23 mouse cellular contexts compared by ENCODE assay signal in the genomic region with DNA sequence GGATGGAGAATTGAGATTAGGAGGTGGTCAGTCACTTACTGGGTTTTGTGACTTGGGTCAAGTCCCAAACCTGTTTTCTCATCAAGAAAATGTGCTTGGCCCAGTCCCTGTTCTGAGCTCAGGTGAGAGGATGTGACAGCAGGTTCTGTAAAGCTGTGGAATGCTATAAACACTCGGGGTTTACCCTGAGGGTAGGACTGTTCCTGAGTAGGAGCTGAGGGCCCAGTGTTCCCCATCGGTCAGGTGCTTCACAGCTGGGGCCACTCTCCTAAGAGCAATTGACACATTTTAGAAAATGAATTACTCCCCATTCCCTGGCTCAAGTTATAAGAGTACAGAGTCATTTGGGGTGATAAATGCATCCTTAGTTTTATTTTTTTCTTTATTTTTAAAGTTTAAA. TPM values are rescaled to one million over a fixed set of nuclear protein-coding genes. Genes with fewer than 3 reads are reported as not detected.
DNase-seq lines count a peak whose midpoint lies in the region; ATAC-seq and TF ChIP-seq lines count a peak whose summit lies in the region.
"Had no signal": no experiment of that assay in that cellular context is flagged by ENCODE, and none has a peak within 500 bp of the region (broad histone marks: within the 10 kb centered on the region; RNA-seq: fewer than 3 reads in every experiment).

No protein-coding gene starts in this region.

- 0 out of 2 replicates have a peak overlapping the region, but pooled peaks have one; percentile 16 for H3K27ac ChIP-seq in liver, adult 2 months (replicated peaks; ENCODE audit: insufficient read depth, low read depth, low read length)
- H3K27ac ChIP-seq in liver, embryonic 11.5 days (ENCODE audit: low read depth, low read length), result no peak overlapping the region
- H3K27ac ChIP-seq: embryonic facial prominence, embryonic 10.5 days; embryonic facial prominence, embryonic 12.5 days; forebrain, embryonic 13.5 days; forebrain, embryonic 15.5 days had no signal

- no peak for TF ChIP-seq CTCF in liver, adult 2 months (IDR thresholded peaks at IDR 0.05; ENCODE audit: low read depth, low read length)

- WGBS in liver, adult 2 months, result 86% methylated on average over 2 of the region's 2 CpGs
- 70% methylated on average over 2 of the region's 2 CpGs for WGBS in liver, embryonic 11.5 days

- TF ChIP-seq POLR2A in liver, adult 2 months (IDR thresholded peaks at IDR 0.05; ENCODE audit: extremely low read depth, insufficient read depth, low read length), result no peak

- peaks cover 39% of the 10 kb centered on the region; the same call in 1 of the 2 replicates for H3K79me2 ChIP-seq in liver, adult 2 months (ENCODE audit: control insufficient read depth, insufficient read depth, low read length)

- H3K36me3 ChIP-seq in liver, adult 2 months (ENCODE audit: control insufficient read depth, insufficient read depth, low read length), result peaks cover 66% of the 10 kb centered on the region
- H3K36me3 ChIP-seq in liver, embryonic 11.5 days (ENCODE audit: control insufficient read depth, insufficient read depth, low read length), result no peaks in the 10 kb centered on the region
- H3K36me3 ChIP-seq: embryonic facial prominence, embryonic 10.5 days; embryonic facial prominence, embryonic 12.5 days; forebrain, embryonic 15.5 days; G1E had no signal

- no peak overlapping the region for H3K4me3 ChIP-seq in liver, adult 2 months (ENCODE audit: insufficient read depth, low read depth, low read length)
- H3K4me3 ChIP-seq in liver, embryonic 11.5 days (ENCODE audit: low read depth, low read length), result no peak overlapping the region
- H3K4me3 ChIP-seq: embryonic facial prominence, embryonic 10.5 days; embryonic facial prominence, embryonic 12.5 days; forebrain, embryonic 13.5 days; forebrain, embryonic 15.5 days had no signal

- no peak overlapping the region for H3K4me2 ChIP-seq in liver, embryonic 11.5 days
- H3K4me2 ChIP-seq: embryonic facial prominence, embryonic 12.5 days; forebrain, embryonic 13.5 days; forebrain, embryonic 15.5 days had no signal

- DNase-seq in kidney, adult 11 months, result peak; percentile 66
- DNase-seq in kidney, postnatal 14 days, result no peak
- peak; percentile 61 for DNase-seq in kidney, adult 9 months
- DNase-seq in kidney, postnatal 10 days, result no peak
- DNase-seq in liver, adult 2 months (ENCODE audit: extremely low read depth, low read depth, low spot score), result no peak
- DNase-seq in liver, embryonic 11.5 days (ENCODE audit: low spot score), result no peak
- DNase-seq: adrenal gland, adult 8-10 months; adrenal gland, postnatal 14 days; adrenal gland, postnatal 36 days; B cell, adult 2 months; cerebellum, adult 11-12 months; cerebellum, adult 2 months; cerebellum, adult 9-10 months; cerebellum, postnatal 10 days; cerebellum, postnatal 25 days had no signal

- H3K27me3 ChIP-seq in liver, adult 2 months (ENCODE audit: control insufficient read depth, insufficient read depth, low read length), result no peaks in the 10 kb centered on the region
- no peaks in the 10 kb centered on the region for H3K27me3 ChIP-seq in liver, embryonic 11.5 days (replicated peaks; ENCODE audit: control insufficient read depth, insufficient read depth, low read length)
- H3K27me3 ChIP-seq: CH12.LX; embryonic facial prominence, embryonic 12.5 days; forebrain, embryonic 13.5 days; forebrain, embryonic 15.5 days; Patski had no signal

- H3K9me3 ChIP-seq in liver, embryonic 11.5 days (ENCODE audit: control insufficient read depth, low read length), result no peaks in the 10 kb centered on the region
- H3K9me3 ChIP-seq: embryonic facial prominence, embryonic 10.5 days; embryonic facial prominence, embryonic 12.5 days; forebrain, embryonic 13.5 days; forebrain, embryonic 15.5 days; G1E had no signal

- no peak for ATAC-seq in liver, embryonic 11.5 days (replicated peaks; ENCODE audit: low FRiP score)
- ATAC-seq: activated CD4-positive, CD25-positive, alpha-beta regulatory T cell, adult 4 months; forebrain, embryonic 13.5 days; forebrain, embryonic 15.5 days; Patski had no signal

- H3K4me1 ChIP-seq in liver, adult 2 months (ENCODE audit: control insufficient read depth, insufficient read depth, low read length), result peaks cover 61% of the 10 kb centered on the region
- no peaks in the 10 kb centered on the region for H3K4me1 ChIP-seq in liver, embryonic 11.5 days (replicated peaks; ENCODE audit: control insufficient read depth, insufficient read depth, low read length)

- H3K9ac ChIP-seq in liver, adult 2 months (ENCODE audit: low read depth, low read length), result no peak overlapping the region
- no peak overlapping the region for H3K9ac ChIP-seq in liver, embryonic 11.5 days (ENCODE audit: low read depth, low read length)
- H3K9ac ChIP-seq: embryonic facial prominence, embryonic 12.5 days; forebrain, embryonic 13.5 days; forebrain, embryonic 15.5 days had no signal

RNA-seq across cellular contexts. Expression of gene Fam214a, which starts 11.3 kb away (rescaled TPM):
- 67.5 and 116 TPM in 2 replicates for total RNA-seq in liver, adult 2 months (2014; rRNA removed)
- polyA plus RNA-seq in liver, adult 2 months (2012; rRNA removed), result 14.5 and 23.1 TPM in 2 replicates
- polyA plus RNA-seq in liver, embryonic 11.5 days (2014; fragmentation: Nextera tagmentation; extraction: Ambion mirVana), result 3.3 and 3.7 TPM in 2 replicates

Comparison
In these comparisons a context has a peak if more than half of its experiments do, and no peak if none do; other contexts are left out.
1. DNase-seq: peak in kidney, adult 11 months (single experiment) and kidney, adult 9 months (single experiment); none in kidney, postnatal 14 days (single experiment), kidney, postnatal 10 days (single experiment), liver, adult 2 months (single experiment) and liver, embryonic 11.5 days (single experiment).